Mouse (Mus musculus) kidney, adult 9 months (tissue): ENCODE measurements around the gene Tspo.

Source experiments
- DNase-seq: peaks from one replicate; pipeline ENCODE4 v3.0.0; 2022

The Tspo gene

GRCm38 (mm10) chr15:83563327-83563856 lies at the start of gene Tspo, which contains the start of gene Mcat:
Gene Tspo (plus strand): TSS chr15:83563592.
Gene Mcat (minus strand): TSS chr15:83563787.
- peak; percentile 60 for DNase-seq

- DNase-seq: no peak
Observed at GRCm38 (mm10) chr15:83515018-83515417, 48.4 kb upstream of the Tspo start.

GRCm38 (mm10) chr15:83518215-83519048 lies 45.0 kb upstream of the Tspo start:
- DNase-seq: peak; percentile 89

GRCm38 (mm10) chr15:83520861-83521382 lies 42.5 kb upstream of the Tspo start:
- DNase-seq: no peak

GRCm38 (mm10) chr15:83523196-83523595 lies 40.2 kb upstream of the Tspo start:
- DNase-seq: no peak

GRCm38 (mm10) chr15:83523638-83524332 lies 39.6 kb upstream of the Tspo start:
- no peak for DNase-seq

- DNase-seq: no peak
Observed at GRCm38 (mm10) chr15:83524333-83524729, 39.1 kb upstream of the Tspo start.

GRCm38 (mm10) chr15:83526424-83527091 lies 36.8 kb upstream of the Tspo start, which contains the start of gene Bik:
Gene Bik (plus strand): TSS chr15:83526862.
- DNase-seq: peak; percentile 71

GRCm38 (mm10) chr15:83527092-83527437 lies 36.3 kb upstream of the Tspo start:
- DNase-seq: no peak

GRCm38 (mm10) chr15:83527747-83528146 lies 35.6 kb upstream of the Tspo start:
- DNase-seq: no peak

GRCm38 (mm10) chr15:83528892-83529291 lies 34.5 kb upstream of the Tspo start:
- DNase-seq: peak; percentile 82

- DNase-seq: peak; percentile 80
Observed at GRCm38 (mm10) chr15:83529765-83530164, 33.6 kb upstream of the Tspo start.

GRCm38 (mm10) chr15:83530233-83530632 lies 33.2 kb upstream of the Tspo start:
- DNase-seq: peak; percentile 85

GRCm38 (mm10) chr15:83530688-83531087 lies 32.7 kb upstream of the Tspo start:
- peak; percentile 86 for DNase-seq

GRCm38 (mm10) chr15:83531961-83532469 lies 31.4 kb upstream of the Tspo start:
- no peak for DNase-seq

GRCm38 (mm10) chr15:83532606-83533005 lies 30.8 kb upstream of the Tspo start:
- no peak for DNase-seq

- no peak for DNase-seq
Observed at GRCm38 (mm10) chr15:83534960-83535889, 28.2 kb upstream of the Tspo start.

- peak; percentile 54 for DNase-seq
Observed at GRCm38 (mm10) chr15:83535890-83536231, 27.5 kb upstream of the Tspo start.

GRCm38 (mm10) chr15:83538855-83539254 lies 24.5 kb upstream of the Tspo start:
- DNase-seq: no peak

GRCm38 (mm10) chr15:83539905-83540304 lies 23.5 kb upstream of the Tspo start:
- DNase-seq: peak; percentile 72

- DNase-seq: no peak
Observed at GRCm38 (mm10) chr15:83541647-83542287, 21.6 kb upstream of the Tspo start.
